Mouse (Mus musculus): ENCODE measurements around the gene Gm20388.

Gm20388 gene

DNA sequence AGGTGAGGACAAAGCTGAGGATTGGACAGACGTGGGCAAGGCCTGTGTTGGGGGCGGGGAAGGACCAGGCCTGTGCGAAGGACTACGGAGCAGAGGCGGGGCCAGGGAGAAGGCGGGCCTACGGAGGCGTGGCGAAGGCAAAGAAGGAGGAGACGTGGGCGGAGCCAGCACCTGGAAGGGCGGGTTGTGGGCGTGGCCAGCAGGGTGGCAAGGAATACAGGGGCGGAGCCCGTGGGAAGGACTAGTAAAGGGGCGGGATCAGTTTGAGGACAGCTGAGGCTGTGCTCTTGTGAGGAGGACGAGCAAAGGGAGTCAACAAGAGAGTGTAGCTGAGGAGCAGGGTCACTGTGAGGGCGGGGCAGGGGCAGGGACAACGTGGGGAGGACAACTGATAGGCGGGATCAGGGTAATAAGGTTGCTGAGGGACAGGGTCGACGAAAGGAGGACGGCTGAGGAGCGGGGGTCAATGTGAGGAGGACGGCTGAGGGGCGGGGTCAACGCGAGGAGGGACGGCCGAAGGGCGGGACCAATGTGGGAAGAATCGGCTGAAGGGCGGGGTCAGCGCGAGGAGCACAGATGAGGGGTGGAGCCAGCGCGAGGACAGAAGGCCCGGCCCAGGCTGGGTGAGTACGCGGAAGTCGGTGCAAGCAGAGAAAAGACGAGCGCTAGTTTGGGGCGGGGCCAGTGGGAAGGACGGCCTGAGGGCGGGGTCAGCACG, 2370.8 kb downstream of the Gm20388 start:
- peak; percentile 97 for DNase-seq (ENCODE audit: low read depth, low spot score)

DNA sequence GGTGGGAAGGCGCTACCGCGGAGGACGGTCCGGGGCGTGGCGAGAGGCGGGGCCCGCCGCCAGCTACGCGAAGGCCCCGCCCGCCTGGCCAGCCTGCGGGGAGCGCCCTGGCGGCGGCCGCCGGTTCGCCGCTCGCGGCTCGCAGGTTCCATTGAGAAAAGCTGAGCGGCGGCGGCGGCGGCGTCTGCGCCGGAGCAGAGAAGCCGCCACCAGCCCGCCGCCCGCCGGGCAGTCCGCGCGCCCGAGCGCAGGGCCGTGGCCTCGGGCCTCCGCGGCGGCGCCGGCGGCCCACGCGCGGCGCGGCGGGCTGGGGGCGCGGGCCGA, 2371.4 kb downstream of the Gm20388 start, which contains the start of gene Zfpm1:
Zfpm1 (plus strand) TSS at position 107 of the 324 bp plus-strand sequence.
- no peak for DNase-seq (ENCODE audit: low read depth, low spot score)

DNA sequence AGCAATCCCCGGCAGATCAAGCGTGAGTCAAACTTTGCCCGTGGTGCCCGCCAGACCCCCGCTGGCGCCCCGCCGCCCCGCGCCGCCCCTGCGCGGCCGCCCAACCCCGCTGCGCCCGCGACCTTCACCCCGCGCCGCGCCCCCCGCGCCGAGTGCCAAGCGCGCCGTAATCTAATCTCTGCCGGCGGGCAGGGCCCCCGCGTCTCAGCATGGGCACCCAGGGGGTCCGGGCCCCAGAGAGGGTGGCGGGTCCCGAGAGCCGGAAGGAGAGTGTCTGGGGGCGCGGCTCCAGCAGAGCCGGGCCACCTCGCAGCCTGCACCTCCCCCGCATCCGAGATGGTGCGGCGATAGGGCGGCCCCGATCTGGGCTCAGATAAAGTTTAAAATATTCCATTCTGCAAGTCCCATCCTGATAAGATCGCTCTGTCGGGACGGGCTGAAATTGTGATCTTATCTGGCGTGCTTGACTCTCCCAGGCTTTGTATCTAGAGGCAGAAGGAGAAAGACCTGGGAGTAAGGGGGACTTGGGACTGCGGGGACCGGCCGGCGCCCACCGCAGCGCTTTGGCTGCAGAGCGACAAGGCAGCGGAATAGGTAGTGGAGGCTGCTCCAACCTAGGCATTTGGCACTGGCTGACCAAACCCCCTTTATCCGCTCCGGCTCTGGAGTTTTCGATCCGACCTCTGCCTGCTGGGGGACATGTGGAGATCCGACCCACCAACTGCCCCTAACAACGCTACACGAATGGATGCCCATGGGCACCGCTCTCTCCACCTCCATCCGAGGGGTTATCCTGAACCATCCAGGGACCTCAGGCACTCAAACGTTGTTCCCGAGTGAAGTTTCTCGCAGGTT, 2372.1 kb downstream of the Gm20388 start:
- no peak for DNase-seq (ENCODE audit: low read depth, low spot score)

DNA sequence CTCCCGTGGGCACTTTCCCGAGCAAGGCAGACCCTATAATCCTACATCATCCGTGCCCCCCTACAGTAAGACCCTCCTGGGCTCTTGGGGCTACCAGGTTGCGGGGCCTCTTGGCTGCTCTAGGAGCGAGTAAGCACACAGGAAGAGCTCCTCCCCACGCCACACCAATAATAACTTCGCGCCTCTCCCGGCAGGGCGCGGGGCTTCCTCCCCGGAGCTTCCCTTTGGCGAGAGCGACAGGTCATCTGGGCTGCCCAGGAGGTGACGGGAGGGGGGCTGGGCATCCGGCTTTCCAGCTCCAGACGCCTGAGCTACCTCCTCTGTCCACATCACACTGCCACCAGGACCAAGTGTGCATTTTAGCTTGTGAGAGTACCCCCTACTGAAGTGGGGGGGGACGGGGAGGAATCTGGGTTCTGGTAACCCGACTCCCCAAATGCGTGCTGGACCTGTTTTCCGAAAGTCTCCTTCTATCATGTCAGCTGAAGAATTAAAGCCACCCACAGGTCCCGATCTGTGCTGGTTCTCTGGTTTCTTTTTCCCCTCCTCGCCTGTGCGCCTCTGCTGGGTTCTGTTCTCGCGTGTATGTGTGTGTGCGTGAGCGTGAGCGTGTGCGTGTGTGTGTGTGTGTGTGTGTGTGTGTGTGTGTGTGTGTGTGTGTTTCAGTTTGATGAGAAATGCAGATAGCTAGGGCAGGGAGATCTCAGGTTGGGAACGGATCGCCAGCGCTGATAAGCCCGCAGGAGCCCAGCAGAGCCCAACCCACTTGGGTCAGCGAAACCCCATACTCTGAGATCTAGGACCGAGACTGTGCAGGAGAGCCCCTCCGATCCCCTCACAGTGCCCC, 2372.9 kb downstream of the Gm20388 start:
- DNase-seq (ENCODE audit: low read depth, low spot score), result no peak

DNA sequence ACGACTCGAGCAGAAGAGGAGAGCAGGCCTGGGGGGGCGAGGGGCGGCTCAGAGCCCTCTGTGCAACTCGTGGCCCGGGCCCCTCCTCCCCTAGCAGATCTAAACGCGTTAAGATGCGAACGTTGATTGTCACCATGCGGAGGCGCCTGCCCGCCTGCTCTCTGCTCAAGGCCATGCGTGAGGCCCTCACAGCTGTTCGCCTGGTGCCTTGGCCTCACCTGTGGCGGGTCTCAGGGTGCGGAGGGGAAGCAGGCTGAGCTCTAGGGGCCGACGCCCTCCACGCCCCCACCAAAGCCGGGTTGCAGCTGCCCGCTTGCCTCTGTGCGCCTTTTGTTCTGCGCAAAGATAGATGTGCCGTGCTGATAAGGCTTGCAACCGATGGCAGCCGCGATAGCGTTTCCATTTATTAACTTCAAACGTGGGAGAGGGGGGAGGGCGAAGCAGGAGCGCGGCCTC, 2373.6 kb downstream of the Gm20388 start:
- DNase-seq (ENCODE audit: low read depth, low spot score), result no peak

DNA sequence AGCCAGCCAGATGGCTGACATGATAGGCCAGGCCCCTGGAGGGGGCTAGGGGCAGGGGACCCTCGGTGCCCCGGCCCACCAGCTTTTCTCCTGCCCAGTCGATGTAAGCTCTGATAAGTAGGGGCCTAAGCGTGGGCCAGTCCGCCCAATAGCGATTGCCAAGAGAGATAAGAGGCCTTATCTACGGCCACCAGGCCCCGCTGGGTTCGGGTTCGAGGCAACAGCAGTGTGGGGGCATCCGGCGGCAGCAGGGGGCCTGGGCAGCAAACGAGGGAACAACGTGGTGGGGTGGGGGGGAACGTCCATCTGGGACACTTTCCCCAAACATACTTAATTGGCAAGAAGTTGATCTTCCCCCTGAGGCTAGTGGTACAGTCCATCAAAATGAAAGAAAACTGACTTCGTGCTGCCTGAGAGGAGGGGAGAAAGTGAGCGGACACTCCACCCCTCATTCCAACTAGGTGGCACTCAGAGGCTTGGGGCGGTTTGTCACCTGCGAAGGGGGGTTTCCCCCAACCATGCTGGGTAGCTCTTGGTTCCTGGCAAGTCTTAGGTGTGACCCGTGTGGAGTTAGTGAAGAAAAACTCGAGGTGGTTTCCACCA, 2374.1 kb downstream of the Gm20388 start:
- no peak for DNase-seq (ENCODE audit: low read depth, low spot score)

DNA sequence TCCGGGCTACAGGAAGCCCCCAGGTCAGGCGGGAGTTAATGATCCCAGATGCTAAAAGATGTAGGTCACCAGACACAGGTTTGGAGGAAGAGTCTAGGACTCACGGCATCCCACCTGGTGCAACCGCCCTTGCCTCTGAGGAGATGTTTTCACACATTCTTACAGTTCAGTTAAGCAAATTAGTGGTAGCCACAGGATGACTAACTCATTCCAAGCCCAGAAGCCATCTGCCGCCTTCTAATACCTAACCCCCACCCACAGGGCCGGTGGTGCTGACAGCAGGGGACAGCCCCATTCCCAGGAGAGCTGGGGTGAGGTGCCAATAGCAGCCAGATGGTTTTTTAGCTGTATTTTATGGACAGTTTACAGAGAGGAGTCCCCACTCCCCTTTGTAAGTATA, 2375.1 kb downstream of the Gm20388 start:
- no peak for DNase-seq (ENCODE audit: low read depth, low spot score)

DNA sequence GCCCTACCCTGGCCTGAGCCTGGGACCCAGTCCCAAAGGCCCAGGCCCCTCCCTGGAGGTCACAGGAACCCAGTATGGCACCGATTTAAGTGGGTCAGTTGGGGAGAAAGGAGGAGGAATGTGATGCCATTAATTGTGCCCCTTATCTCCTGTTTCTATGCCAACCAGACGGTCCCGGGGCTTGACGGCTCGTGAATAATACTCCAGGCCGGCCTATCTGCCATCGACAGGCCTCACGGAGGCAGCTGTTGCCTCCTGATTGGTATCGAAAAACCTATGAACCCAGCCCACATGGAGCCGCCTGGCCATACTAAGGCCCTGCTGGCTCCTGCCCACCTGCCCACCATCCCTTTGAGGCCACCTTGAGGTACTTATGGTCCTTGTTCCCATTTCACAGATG, 2376.3 kb downstream of the Gm20388 start:
- peak; percentile 94 for DNase-seq (ENCODE audit: low read depth, low spot score)

DNA sequence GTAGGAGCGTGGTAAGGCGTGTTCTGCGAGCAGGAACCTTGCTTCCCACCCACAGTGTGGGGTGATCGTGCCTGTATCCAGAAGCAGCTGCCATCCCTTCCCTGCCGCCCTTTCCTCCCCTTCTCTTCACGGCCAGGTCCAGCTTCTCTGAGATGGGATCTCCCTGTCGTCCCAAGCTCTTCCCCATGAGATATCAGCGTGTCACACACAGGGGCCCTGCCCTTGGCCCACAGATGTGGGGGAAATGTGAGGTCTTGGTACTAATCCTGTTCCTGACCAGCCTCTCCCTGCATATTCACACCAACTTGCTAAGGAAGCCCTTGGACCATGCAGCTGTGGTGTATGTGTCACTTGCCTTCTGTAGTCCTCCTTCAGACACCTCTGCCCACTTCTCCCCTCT, 2377.1 kb downstream of the Gm20388 start:
- DNase-seq (ENCODE audit: low read depth, low spot score), result no peak

DNA sequence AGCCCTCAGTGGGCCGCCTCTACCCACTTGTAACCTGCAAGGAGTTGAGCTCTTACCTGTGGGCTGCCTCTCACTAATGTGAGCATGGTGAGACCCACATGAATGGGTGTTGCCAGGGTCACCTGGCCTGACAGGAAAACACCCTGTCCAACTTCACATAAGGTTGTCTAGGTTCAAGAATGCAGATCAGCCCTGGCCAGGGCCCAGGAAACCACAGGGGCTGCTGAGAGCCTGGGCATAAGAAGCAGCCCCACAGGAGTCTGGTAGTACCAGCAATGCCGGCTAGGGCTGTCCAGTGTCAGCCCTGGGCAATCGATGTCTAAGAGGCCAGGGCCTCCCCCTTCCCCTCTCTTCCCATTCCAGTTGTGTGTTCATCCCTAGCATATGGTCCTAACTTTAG, 2377.7 kb downstream of the Gm20388 start:
- DNase-seq (ENCODE audit: low read depth, low spot score), result no peak

DNA sequence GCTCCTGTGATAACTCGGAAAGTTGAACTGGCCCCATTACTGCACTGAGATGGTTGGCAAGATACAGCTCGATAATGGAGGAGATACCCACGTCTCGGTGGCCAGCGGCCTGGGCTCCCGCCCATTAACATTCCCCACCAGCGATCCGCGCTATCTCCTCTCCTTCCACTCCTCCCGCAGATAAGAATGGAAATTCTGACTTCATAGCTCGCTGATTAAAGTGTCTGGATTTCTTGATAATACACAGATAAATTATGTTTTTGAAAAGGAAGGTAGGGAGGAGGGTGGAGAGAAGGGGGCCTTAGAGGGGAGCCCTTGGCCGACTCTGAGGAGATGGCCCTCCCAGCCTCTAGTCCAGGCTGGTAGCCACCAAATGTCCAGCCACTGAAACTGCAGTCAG, 2380.4 kb downstream of the Gm20388 start:
- no peak for DNase-seq (ENCODE audit: low read depth, low spot score)

DNA sequence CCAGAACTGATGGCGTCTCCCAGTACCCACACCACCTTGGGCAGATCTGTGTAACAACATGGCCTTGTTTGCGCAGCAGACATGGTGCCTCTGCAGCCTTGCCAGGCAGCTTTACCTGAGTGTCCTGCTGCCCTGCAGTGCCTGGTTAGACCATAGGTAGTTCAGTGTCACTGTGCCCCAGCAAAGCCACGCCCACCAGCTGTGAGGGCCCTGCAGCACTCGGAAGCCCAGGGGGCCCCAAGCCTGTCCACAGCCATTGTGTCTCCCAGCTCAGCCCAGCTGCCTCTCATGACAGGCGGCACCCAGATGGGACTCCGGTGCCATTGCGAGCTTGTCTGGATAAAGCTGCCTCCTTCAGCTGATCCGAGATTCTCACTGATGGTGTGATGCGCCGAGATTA, 2380.9 kb downstream of the Gm20388 start:
- no peak for DNase-seq (ENCODE audit: low read depth, low spot score)

DNA sequence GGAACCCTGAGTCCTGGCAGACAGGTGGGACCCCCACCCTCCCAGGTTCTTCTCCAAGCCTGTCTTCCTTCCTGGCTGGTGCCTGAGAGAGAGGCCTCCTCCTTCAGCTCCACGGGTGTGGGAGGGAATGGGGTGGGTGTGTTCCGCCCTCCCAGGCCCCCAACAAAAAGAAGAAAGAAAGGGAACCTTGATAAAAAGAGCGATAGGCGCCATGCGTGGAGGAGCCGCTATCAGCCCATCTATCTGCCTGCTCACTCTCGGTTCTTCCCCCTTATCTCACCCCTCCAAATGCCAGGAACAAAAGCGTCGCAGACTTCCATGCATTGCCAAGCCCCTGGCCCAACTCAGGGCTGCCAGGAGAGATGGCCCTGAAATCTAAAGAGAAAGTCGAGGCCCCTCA, 2382.8 kb downstream of the Gm20388 start:
- DNase-seq (ENCODE audit: low read depth, low spot score), result no peak

DNA sequence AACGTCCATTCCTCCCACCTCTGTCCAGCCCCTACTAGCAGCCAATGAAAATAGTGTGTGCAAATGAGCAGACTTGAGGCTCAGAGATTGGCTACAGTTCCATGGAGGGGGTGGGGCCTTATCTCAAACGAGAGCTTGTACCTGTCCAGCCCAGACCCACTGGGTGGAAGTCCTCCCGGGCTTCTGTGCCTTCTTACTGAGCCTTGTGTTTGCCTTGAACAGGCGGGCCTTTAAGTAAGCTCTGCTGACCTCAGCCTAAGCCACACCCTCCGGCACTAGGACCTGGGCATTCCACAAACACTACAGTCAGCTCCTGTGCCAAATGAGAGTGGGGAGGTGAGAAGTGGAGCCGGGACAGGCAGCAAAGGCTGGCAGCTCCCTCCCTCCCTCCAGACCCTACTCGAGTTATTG, 2383.6 kb downstream of the Gm20388 start:
- peak; percentile 77 for DNase-seq (ENCODE audit: low read depth, low spot score)

DNA sequence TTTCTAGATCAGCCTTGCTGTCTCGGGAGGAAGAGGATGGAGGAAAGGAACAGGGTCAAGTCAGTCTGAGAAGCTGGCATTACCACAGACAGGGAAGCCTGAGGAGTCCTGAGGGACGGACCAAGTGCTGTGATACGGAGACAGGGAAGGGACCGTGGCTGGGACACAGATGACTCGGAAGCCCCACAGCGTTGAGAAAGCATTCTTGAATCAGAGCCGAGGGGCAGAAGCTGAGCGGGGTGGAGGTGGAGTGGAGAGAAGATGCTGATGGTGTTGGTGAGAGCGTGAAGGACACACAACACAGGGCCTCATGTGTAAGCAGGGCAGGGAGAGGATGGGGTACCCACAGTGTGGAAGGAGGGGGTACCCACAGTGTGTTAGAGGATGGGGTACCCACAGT, 2384.7 kb downstream of the Gm20388 start:
- DNase-seq (ENCODE audit: low read depth, low spot score), result no peak

DNA sequence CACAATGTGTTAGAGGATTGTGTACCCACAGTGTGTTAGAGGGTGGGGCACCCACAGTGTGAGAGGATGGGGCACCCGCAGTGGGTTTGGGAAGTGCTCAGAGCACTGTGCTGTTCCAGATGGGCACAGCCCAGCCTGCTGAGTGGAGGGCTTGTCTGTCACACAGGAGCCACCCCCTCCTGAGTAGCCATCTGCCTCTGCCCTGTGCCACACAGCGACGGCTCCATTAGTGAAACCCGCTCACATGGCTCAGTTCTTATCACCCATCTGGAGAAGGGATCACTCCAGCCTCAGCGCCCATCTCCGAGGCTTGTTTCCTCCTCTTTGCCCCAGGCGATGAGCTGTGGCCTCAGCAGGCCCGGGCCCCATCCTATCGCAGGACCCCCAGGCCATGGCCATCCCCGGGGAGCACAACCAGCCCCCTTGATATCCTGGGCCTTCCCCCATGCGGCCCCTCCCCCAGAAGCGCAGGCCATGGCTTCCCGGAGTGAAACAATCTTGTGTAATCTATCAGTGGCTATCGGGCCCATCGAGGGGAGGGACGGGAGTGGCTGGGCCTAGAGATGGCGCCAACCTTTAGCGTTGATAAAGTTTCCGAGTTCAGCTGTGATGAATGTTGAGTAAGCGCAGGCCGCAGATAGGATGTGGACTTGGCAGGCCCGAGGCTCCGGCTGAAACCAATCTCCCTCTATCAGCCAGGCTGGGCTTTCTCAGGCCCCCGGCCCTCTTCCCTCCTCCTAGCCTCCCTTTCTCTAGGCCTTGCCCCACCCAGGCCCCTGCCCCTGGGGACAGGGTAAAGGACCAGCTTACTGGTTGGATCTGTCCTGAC, 2385.7 kb downstream of the Gm20388 start:
- no peak for DNase-seq (ENCODE audit: low read depth, low spot score)

DNA sequence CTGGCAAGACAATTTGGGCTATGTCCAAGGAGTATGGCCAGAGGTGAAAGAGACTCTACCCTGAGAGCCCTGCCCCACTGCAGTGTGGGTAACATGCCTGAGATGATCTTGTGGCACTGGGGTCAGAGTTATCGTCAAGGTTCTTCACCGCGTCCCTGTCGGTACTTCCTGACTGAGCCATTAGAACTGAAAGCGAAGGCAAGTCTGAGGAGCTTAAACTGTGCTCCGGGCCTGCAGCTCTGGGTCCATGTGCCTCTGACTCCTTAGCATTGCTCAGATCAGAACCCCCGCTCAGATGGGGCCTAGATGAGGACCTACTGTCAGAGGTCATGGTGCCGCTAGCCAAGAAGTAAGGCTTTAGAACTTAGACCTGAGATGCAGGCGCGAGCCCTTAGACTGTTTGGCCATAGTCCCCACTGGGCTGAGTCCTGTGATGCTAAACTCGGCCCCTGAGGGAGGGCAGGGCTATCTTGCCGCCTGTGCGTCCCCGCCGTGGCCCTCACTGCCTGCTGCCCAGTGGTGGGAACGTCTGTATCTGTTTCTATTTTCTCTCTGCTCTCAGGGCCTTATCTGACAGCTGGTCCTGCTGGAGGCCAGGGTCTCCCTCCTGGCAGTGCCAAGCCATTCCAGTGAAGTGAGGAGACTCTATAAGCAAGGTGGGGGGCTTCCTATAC, 2389.1 kb downstream of the Gm20388 start:
- DNase-seq (ENCODE audit: low read depth, low spot score), result no peak

DNA sequence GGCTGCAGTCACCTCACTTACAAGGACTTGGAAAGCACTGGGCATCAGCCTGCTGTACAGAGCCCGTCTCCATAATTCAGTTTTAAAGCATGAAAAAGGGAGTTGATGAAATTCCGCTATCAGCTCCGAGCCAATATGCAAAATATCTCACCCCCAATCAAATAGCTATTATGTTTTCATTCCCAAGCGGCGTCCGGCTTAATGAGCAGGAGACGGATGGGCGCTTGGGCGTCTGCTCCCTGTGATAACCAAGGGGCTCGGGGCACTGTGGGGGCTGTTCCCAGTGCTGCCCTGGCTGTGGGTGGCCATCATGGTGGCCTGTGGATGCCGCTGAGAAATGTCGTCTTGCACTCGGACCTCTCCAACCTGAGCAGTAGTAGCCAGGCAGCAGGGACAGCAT, 2390.4 kb downstream of the Gm20388 start:
- no peak for DNase-seq (ENCODE audit: low read depth, low spot score)

DNA sequence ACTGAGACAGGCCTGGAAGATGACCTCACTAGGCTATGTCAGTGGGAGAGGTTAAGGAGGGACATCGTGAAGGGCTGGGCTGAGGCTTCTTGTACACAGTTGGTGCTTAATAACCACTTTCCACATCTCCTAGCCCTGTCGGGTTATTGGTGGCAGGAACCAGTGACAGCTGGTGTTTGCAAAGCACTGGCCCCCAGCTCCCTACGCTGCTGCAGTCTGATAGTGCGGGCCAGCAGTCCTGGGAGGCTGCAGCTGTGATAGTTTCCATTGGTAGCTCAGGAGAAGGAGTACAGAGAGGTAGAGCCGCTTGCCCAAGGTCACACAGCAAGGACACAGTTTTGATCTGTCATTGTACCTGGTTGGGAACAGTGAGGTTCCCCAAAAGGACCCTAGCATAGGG, 2391.2 kb downstream of the Gm20388 start:
- no peak for DNase-seq (ENCODE audit: low read depth, low spot score)

DNA sequence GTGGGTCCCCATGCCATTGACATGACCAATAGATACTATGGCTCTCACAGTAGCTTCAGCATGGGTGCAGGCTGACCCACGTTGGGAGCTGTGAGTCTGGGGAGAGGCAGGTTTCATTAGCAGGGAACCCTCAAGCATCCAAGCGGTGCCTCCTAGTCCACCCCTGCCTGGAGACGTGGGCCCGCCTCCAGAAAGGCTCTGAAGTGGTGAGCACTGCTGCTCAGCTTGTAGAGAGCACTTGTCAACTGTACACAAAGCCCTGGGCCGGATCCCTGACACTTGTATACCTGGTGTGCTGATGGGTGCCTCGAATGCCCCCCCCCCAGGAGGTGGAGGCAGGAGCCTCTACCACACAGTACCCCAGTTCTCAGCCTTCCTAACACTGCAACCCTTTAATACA, 2392.8 kb downstream of the Gm20388 start:
- no peak for DNase-seq (ENCODE audit: low read depth, low spot score)

Data from c-Kit-negative CD71-positive TER-119-positive erythroid progenitor cells, embryonic 14.5 days (primary cell).